Mouse (Mus musculus) brain, embryonic 14.5 days (tissue): Measurements from ENCODE around the gene Zc3h18.

Source experiments
- CTCF ChIP-seq: fragments of 200-500 bp; IDR thresholded peaks from 2 replicates; pipeline ENCODE4 v1.5.1; 2012; ENCODE audit warnings: inconsistent platforms, mild to moderate bottlenecking, moderate library complexity, borderline replicate concordance; ENCODE audit not compliant: insufficient read depth, insufficient read length; ENCODE audit errors: extremely low read depth
- POLR2A ChIP-seq: fragments of 200-500 bp; IDR thresholded peaks from 2 replicates; pipeline ENCODE4 v1.6.1; 2012; ENCODE audit warnings: mild to moderate bottlenecking, inconsistent platforms, borderline replicate concordance; ENCODE audit not compliant: poor library complexity, insufficient read depth, insufficient read length, severe bottlenecking; ENCODE audit errors: extremely low read depth

GRCm38 (mm10) chr8:122331134-122331523 lies 45.3 kb upstream of the Zc3h18 start:
- TF ChIP-seq POLR2A (no peak), CTCF (no peak)
